Mouse (Mus musculus): ENCODE measurements at regions not wholly inside any gene's neighbourhood (a gene's known extent, or its start where the extent isn't known, plus 50 kb on each side); places are given as distances from the start of the nearest gene placed in this dataset.

- H3K27me3 ChIP-seq (ENCODE audit: insufficient read depth, low read length): no peaks in the 10 kb centered on the region
- H3K4me1 ChIP-seq (ENCODE audit: insufficient read depth): no peaks in the 10 kb centered on the region
- no peak overlapping the region for H3K4me3 ChIP-seq (ENCODE audit: low read depth, low read length)
- H3K27ac ChIP-seq (ENCODE audit: low read depth, low read length): no peak overlapping the region
- no peak overlapping the region for H3K4me2 ChIP-seq (ENCODE audit: low read depth)
- H3K9ac ChIP-seq: no peak overlapping the region
- 94% methylated on average over 4 of the region's 4 CpGs for WGBS
- no peak for ATAC-seq
- DNase-seq: no peak
- no peaks in the 10 kb centered on the region for H3K36me3 ChIP-seq (ENCODE audit: insufficient read depth)
- no peaks in the 10 kb centered on the region for H3K9me3 ChIP-seq (ENCODE audit: low read length)
- no peak for TF ChIP-seq CTCF (IDR thresholded peaks at IDR 0.05; ENCODE audit: low read depth)
These were observed 685.4 kb upstream of the Kdm8 start for GRCm38 (mm10) chr7:124759084-124759483.

GRCm38 (mm10) chr7:124777822-124778221 lies 666.7 kb upstream of the Kdm8 start:
- 48% methylated on average over 1 of the region's 1 CpGs for WGBS
- DNase-seq (no peak), ATAC-seq (no peak)
- TF ChIP-seq CTCF (IDR thresholded peaks at IDR 0.05; ENCODE audit: low read depth): no peak
- no peak overlapping the region for H3K4me3 ChIP-seq (ENCODE audit: low read depth, low read length)
- no peak overlapping the region for H3K9ac ChIP-seq
- H3K4me1 ChIP-seq (ENCODE audit: insufficient read depth): no peaks in the 10 kb centered on the region
- H3K9me3 ChIP-seq (ENCODE audit: low read length): no peaks in the 10 kb centered on the region
- no peak overlapping the region for H3K27ac ChIP-seq (ENCODE audit: low read depth, low read length)
- H3K4me2 ChIP-seq (ENCODE audit: low read depth): no peak overlapping the region
- no peaks in the 10 kb centered on the region for H3K36me3 ChIP-seq (ENCODE audit: insufficient read depth)
- H3K27me3 ChIP-seq (ENCODE audit: insufficient read depth, low read length): no peaks in the 10 kb centered on the region

GRCm38 (mm10) chr7:124782816-124783215 lies 661.7 kb upstream of the Kdm8 start:
- WGBS: 48% methylated on average over 4 of the region's 4 CpGs
- DNase-seq (peak; percentile 37), ATAC-seq (no peak)
- H3K27me3 ChIP-seq (ENCODE audit: insufficient read depth, low read length): no peaks in the 10 kb centered on the region
- H3K4me2 ChIP-seq (ENCODE audit: low read depth): no peak overlapping the region
- H3K4me3 ChIP-seq (ENCODE audit: low read depth, low read length): no peak overlapping the region
- no peaks in the 10 kb centered on the region for H3K9me3 ChIP-seq (ENCODE audit: low read length)
- H3K36me3 ChIP-seq (ENCODE audit: insufficient read depth): no peaks in the 10 kb centered on the region
- peak; percentile 76 for TF ChIP-seq CTCF (IDR thresholded peaks at IDR 0.05; ENCODE audit: low read depth)
- no peaks in the 10 kb centered on the region for H3K4me1 ChIP-seq (ENCODE audit: insufficient read depth)
- H3K9ac ChIP-seq: no peak overlapping the region
- no peak overlapping the region for H3K27ac ChIP-seq (ENCODE audit: low read depth, low read length)

GRCm38 (mm10) chr7:124784995-124785394 lies 659.5 kb upstream of the Kdm8 start:
- no peak for DNase-seq
- ATAC-seq: no peak
- Histone ChIP-seq H3K9me3 (ENCODE audit: low read length) (no peaks in the 10 kb centered on the region), H3K4me1 (ENCODE audit: insufficient read depth) (no peaks in the 10 kb centered on the region), H3K4me2 (ENCODE audit: low read depth) (no peak overlapping the region), H3K36me3 (ENCODE audit: insufficient read depth) (no peaks in the 10 kb centered on the region), H3K9ac (no peak overlapping the region), H3K4me3 (ENCODE audit: low read depth, low read length) (no peak overlapping the region), H3K27ac (ENCODE audit: low read depth, low read length) (no peak overlapping the region), H3K27me3 (ENCODE audit: insufficient read depth, low read length) (no peaks in the 10 kb centered on the region)
- 81% methylated on average over 2 of the region's 2 CpGs for WGBS
- no peak for TF ChIP-seq CTCF (IDR thresholded peaks at IDR 0.05; ENCODE audit: low read depth)

- 88% methylated on average over 8 of the region's 8 CpGs for WGBS
- H3K27me3 ChIP-seq (ENCODE audit: insufficient read depth, low read length): no peaks in the 10 kb centered on the region
- H3K36me3 ChIP-seq (ENCODE audit: insufficient read depth): no peaks in the 10 kb centered on the region
- H3K27ac ChIP-seq (ENCODE audit: low read depth, low read length): no peak overlapping the region
- H3K9ac ChIP-seq: no peak overlapping the region
- H3K4me2 ChIP-seq (ENCODE audit: low read depth): no peak overlapping the region
- DNase-seq (no peak), ATAC-seq (no peak)
- H3K9me3 ChIP-seq (ENCODE audit: low read length): no peaks in the 10 kb centered on the region
- H3K4me1 ChIP-seq (ENCODE audit: insufficient read depth): no peaks in the 10 kb centered on the region
- H3K4me3 ChIP-seq (ENCODE audit: low read depth, low read length): no peak overlapping the region
- TF ChIP-seq CTCF (IDR thresholded peaks at IDR 0.05; ENCODE audit: low read depth): no peak
These were observed 658.6 kb upstream of the Kdm8 start for GRCm38 (mm10) chr7:124785896-124786295.

GRCm38 (mm10) chr7:124788781-124789180 lies 655.7 kb upstream of the Kdm8 start:
- Histone ChIP-seq H3K9me3 (ENCODE audit: low read length) (no peaks in the 10 kb centered on the region), H3K4me3 (ENCODE audit: low read depth, low read length) (no peak overlapping the region), H3K27me3 (ENCODE audit: insufficient read depth, low read length) (no peaks in the 10 kb centered on the region), H3K4me2 (ENCODE audit: low read depth) (no peak overlapping the region), H3K9ac (no peak overlapping the region), H3K36me3 (ENCODE audit: insufficient read depth) (no peaks in the 10 kb centered on the region), H3K4me1 (ENCODE audit: insufficient read depth) (no peaks in the 10 kb centered on the region), H3K27ac (ENCODE audit: low read depth, low read length) (no peak overlapping the region)
- TF ChIP-seq CTCF (IDR thresholded peaks at IDR 0.05; ENCODE audit: low read depth): no peak
- DNase-seq (peak; percentile 47), ATAC-seq (peak; percentile 16; the same call in 1 of the 2 replicates)
- WGBS: 62% methylated on average over 3 of the region's 3 CpGs

- no peak overlapping the region for H3K4me2 ChIP-seq (ENCODE audit: low read depth)
- H3K27me3 ChIP-seq (ENCODE audit: insufficient read depth, low read length): no peaks in the 10 kb centered on the region
- DNase-seq (peak; percentile 12), ATAC-seq (no peak)
- no peaks in the 10 kb centered on the region for H3K4me1 ChIP-seq (ENCODE audit: insufficient read depth)
- H3K36me3 ChIP-seq (ENCODE audit: insufficient read depth): no peaks in the 10 kb centered on the region
- H3K9me3 ChIP-seq (ENCODE audit: low read length): no peaks in the 10 kb centered on the region
- TF ChIP-seq CTCF (IDR thresholded peaks at IDR 0.05; ENCODE audit: low read depth): no peak
- WGBS: 26% methylated on average over 3 of the region's 3 CpGs
- H3K27ac ChIP-seq (ENCODE audit: low read depth, low read length): no peak overlapping the region
- H3K4me3 ChIP-seq (ENCODE audit: low read depth, low read length): no peak overlapping the region
- no peak overlapping the region for H3K9ac ChIP-seq
These were observed 641.4 kb upstream of the Kdm8 start for GRCm38 (mm10) chr7:124803101-124803500.

- Histone ChIP-seq H3K9me3 (ENCODE audit: low read length) (0 out of 2 replicates have a peak, but pooled peaks cover 3% of the 10 kb centered on the region), H3K4me1 (ENCODE audit: insufficient read depth) (no peaks in the 10 kb centered on the region), H3K27ac (ENCODE audit: low read depth, low read length) (no peak overlapping the region), H3K4me2 (ENCODE audit: low read depth) (no peak overlapping the region), H3K9ac (no peak overlapping the region), H3K27me3 (ENCODE audit: insufficient read depth, low read length) (no peaks in the 10 kb centered on the region), H3K4me3 (ENCODE audit: low read depth, low read length) (no peak overlapping the region), H3K36me3 (ENCODE audit: insufficient read depth) (no peaks in the 10 kb centered on the region)
- DNase-seq: no peak
- no peak for ATAC-seq
- no peak for TF ChIP-seq CTCF (IDR thresholded peaks at IDR 0.05; ENCODE audit: low read depth)
These were observed 609.8 kb upstream of the Kdm8 start for GRCm38 (mm10) chr7:124834692-124835091.

Data from forebrain, postnatal 0 days (tissue).